Mouse (Mus musculus): ENCODE data around the gene Cd320. TPM values are rescaled to one million over a fixed set of nuclear protein-coding genes. Genes with fewer than 3 reads are reported as not detected.
"Not testable (repeated sequence)": the region's sequence is repeated elsewhere in the genome, so short reads cannot be mapped to it uniquely, and the experiment has no call there.

The Cd320 gene
- polyA plus RNA-seq, 1 experiment, result 0.26 TPM

DNA sequence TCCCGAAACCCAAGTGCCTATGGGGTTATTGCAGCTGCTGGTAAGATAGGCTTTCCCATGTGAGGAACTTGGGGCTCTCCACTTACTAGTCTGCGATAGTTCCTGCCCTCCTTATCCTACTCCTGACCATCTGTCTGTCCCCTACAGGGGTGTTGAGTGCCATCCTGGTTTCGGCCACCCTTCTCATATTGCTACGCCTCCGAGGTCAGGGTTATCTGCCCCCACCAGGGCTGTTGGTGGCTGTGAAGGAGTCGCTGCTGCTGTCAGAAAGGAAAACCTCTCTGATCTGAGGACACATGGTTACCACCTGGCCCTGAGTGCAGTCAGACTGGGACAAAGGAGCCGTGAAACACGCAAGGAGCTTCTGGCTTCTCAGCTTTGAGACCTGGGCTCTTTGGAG lies 5.2 kb downstream of the Cd320 start:
- no peak overlapping the region for H3K4me3 ChIP-seq (replicated peaks)
- TF ChIP-seq GATA1 (IDR thresholded peaks at IDR 0.05; ENCODE audit: low read length) (no peak), TAL1 (IDR thresholded peaks at IDR 0.05; ENCODE audit: low read length) (no peak)
- no peaks in the 10 kb centered on the region for H3K9me3 ChIP-seq (ENCODE audit: control insufficient read depth, low read length)
- H3K36me3 ChIP-seq (ENCODE audit: control insufficient read depth), result peaks cover 9% of the 10 kb centered on the region
- peaks cover 17% of the 10 kb centered on the region for H3K4me1 ChIP-seq (ENCODE audit: control insufficient read depth)
- no peaks in the 10 kb centered on the region for H3K27me3 ChIP-seq (ENCODE audit: control insufficient read depth)

DNA sequence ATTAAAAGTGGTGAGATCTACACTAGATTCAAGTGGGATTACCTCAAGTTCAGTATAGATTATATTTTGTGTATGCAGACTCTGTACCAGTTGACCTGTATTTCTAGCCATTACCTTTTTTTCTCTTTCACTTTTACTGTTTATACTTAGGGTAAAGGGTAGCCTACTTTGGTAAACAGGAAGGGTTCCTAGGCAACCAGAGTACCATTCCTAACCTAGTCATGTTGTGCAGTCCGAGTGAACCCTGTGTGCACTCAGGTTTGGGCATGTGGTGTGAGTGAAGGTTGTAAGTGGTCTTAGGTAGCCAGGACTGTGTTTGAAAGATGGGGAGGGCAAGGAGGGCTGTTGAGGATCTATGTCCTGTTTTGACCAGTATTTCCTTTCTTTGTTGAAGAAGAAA lies 8.4 kb downstream of the Cd320 start:
- peaks cover 9% of the 10 kb centered on the region for H3K36me3 ChIP-seq (ENCODE audit: control insufficient read depth)
- peaks cover 2% of the 10 kb centered on the region; the same call in 1 of the 2 replicates for H3K4me1 ChIP-seq (ENCODE audit: control insufficient read depth)
- no peaks in the 10 kb centered on the region for H3K27me3 ChIP-seq (ENCODE audit: control insufficient read depth)
- TF ChIP-seq TAL1 (IDR thresholded peaks at IDR 0.05; ENCODE audit: low read length) (no peak), GATA1 (IDR thresholded peaks at IDR 0.05; ENCODE audit: low read length) (no peak)
- no peak overlapping the region for H3K4me3 ChIP-seq (replicated peaks)
- no peaks in the 10 kb centered on the region for H3K9me3 ChIP-seq (ENCODE audit: control insufficient read depth, low read length)

DNA sequence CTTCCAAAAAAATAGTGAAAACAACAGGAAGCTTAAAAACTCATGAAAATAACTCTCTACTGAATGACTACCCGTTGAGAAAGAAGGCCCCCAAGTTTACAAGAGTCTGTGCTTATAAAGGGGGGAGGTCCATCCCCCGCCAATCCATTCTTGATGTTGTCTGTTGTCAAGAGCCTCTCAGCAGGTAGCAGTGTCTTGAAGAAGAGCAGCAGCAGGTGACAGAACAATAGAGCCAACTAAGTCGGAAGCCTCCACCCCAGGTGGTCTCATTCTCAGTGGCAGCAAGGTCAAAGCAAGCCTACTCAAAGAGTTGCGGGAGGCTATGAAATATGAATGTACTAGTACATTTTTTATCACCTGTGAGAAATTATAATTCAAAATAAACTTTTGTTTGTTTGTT lies 14.9 kb downstream of the Cd320 start:
- Histone ChIP-seq H3K9me3 (ENCODE audit: control insufficient read depth, low read length) (0 out of 2 replicates have a peak, but pooled peaks cover 2% of the 10 kb centered on the region), H3K4me3 (replicated peaks) (no peak overlapping the region), H3K4me1 (ENCODE audit: control insufficient read depth) (no peaks in the 10 kb centered on the region), H3K36me3 (ENCODE audit: control insufficient read depth) (peaks cover 3% of the 10 kb centered on the region), H3K27me3 (ENCODE audit: control insufficient read depth) (no peaks in the 10 kb centered on the region)
- TF ChIP-seq TAL1 (IDR thresholded peaks at IDR 0.05; ENCODE audit: low read length), result no peak
- no peak for TF ChIP-seq GATA1 (IDR thresholded peaks at IDR 0.05; ENCODE audit: low read length)

DNA sequence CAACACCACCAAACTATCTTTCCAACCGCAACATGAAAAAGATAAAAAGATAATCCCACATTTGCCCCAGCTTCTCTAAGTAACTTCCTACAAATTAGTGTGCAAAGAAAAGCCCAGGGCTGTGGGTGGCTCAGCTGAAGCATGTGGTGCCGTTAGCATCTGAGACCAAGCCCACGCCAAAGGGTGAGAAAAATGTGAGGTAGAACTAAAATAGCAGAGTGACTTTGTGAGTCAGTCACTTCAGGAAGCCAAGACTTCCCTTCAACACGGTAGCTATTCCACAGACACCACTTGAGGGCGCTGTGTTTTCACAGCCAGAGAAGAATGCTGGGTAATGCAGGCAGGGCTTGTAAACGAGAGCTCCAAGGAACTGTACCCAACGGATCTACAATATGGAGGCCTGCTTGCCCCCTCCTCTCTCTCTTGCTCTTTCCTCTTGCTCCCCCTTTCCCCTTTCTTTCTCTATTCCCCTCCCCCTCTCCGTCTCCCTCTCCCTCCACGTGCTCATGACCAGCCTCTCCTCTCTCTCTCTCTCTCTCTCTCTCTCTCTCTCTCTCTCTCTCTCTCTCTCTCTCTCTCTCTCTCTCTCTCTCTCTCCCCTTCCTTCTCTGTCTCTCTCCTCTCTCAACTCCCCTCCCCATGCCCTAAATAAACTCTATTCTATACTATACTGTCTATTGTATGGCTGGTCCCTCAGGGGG lies 22.6 kb downstream of the Cd320 start:
- H3K27me3 ChIP-seq (ENCODE audit: control insufficient read depth), result no peaks in the 10 kb centered on the region
- peaks cover 15% of the 10 kb centered on the region for H3K36me3 ChIP-seq (ENCODE audit: control insufficient read depth)
- H3K4me1 ChIP-seq (ENCODE audit: control insufficient read depth), result peaks cover 7% of the 10 kb centered on the region
- H3K4me3 ChIP-seq (replicated peaks), result no peak overlapping the region
- H3K9me3 ChIP-seq (ENCODE audit: control insufficient read depth, low read length), result no peaks in the 10 kb centered on the region
- no peak for TF ChIP-seq TAL1 (IDR thresholded peaks at IDR 0.05; ENCODE audit: low read length)

DNA sequence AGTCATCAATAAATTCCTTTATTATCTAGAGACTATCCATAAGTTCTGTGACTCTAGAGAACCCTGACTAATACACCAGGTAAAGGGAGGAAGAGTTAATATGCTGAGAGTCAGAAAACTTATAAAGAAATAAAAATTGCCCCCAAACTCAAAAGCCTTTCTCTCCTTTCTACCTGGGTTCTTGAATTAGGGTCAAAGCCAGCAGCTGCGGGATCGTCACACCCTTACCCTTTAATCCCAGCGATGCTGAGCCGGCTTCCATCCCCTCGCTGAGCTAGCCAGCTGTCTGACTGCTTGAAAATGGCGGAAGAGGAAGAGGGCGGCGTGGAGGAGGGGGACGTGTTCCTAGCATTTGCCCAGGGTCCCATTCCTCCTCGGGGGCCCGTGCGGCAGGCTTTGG lies 30.6 kb downstream of the Cd320 start, which contains the start of gene Gm7029:
Gm7029 (plus strand) TSS at position 301 of the 400 bp plus-strand sequence.
- H3K36me3 ChIP-seq (ENCODE audit: control insufficient read depth), result peaks cover 38% of the 10 kb centered on the region
- H3K27me3 ChIP-seq (ENCODE audit: control insufficient read depth); H3K4me3 ChIP-seq (replicated peaks); H3K9me3 ChIP-seq (ENCODE audit: control insufficient read depth, low read length); H3K4me1 ChIP-seq (ENCODE audit: control insufficient read depth): not testable (repeated sequence)

DNA sequence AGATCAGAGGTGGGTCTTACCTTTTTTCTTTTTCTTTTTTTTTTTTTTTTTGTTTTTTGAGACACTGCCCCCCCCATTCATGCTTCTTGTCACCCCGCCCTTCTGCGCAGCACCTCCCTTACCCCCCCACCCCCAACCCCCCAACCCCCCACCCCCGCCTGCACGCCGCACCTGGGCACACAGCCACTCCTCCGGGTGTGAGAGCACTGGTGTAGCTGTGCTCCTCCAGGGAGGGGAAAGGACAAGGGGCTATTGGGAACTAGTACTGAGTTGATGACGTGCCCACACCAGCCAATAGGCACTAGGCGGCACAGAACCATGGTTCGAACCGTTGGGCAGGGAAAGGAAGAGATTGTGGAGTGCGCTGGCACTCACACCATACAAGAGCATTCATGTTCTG lies 31.5 kb downstream of the Cd320 start:
- H3K4me1 ChIP-seq (ENCODE audit: control insufficient read depth), result peaks cover 3% of the 10 kb centered on the region
- peaks cover 46% of the 10 kb centered on the region for H3K36me3 ChIP-seq (ENCODE audit: control insufficient read depth)
- no peak for TF ChIP-seq GATA1 (IDR thresholded peaks at IDR 0.05; ENCODE audit: low read length)
- TF ChIP-seq TAL1 (IDR thresholded peaks at IDR 0.05; ENCODE audit: low read length), result no peak

DNA sequence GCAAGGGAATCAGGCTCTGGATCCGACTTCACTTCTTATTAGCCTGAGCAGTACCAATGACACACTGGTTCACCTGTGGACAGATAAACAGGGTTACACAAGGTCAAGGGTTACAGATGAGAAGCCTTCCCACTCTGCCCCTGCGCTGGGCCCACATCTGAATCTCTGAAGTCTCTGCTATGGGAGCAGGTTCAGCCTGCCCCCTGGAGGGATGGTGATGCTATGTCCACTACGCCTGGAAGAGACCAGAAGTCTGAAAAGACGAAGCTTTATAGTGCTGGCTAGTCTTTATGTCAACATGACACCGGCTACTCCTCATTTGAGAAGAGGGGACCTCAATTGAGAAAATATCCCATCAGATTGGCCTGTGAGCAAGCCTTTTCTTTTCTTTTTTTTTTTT lies 32.9 kb downstream of the Cd320 start:
- not testable (repeated sequence) for H3K4me1 ChIP-seq (ENCODE audit: control insufficient read depth); H3K4me3 ChIP-seq (replicated peaks); H3K9me3 ChIP-seq (ENCODE audit: control insufficient read depth, low read length); H3K27me3 ChIP-seq (ENCODE audit: control insufficient read depth)
- H3K36me3 ChIP-seq (ENCODE audit: control insufficient read depth), result peaks cover 58% of the 10 kb centered on the region

More for the DNA sequence above, 31.5 kb downstream of the Cd320 start:
- Histone ChIP-seq H3K9me3 (ENCODE audit: control insufficient read depth, low read length) (no peaks in the 10 kb centered on the region), H3K27me3 (ENCODE audit: control insufficient read depth) (no peaks in the 10 kb centered on the region), H3K4me3 (replicated peaks) (no peak overlapping the region)

DNA sequence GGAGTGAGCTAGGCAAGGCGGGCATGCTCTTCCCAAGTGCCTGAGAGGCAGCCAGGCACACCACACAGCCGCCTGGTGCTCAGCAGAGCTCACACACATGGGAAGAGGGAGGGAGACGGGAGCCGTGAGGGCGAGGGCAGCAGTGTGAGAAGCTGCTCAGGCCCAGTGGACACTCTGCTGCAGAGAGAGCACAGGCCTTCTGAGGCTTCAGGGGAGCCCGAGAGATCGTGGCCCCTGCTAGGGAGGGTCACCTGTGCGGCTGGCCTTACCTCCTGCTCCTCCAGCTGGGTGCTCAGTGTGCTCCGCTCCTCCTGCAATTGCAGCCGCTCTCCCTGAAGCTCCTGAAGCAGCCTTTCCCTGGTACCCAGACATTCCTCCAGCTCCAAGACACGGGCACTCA lies 41.4 kb downstream of the Cd320 start:
- H3K4me3 ChIP-seq (replicated peaks); H3K9me3 ChIP-seq (ENCODE audit: control insufficient read depth, low read length); H3K27me3 ChIP-seq (ENCODE audit: control insufficient read depth): not testable (repeated sequence)
- peaks cover 19% of the 10 kb centered on the region for H3K4me1 ChIP-seq (ENCODE audit: control insufficient read depth)
- H3K36me3 ChIP-seq (ENCODE audit: control insufficient read depth), result peaks cover 87% of the 10 kb centered on the region

DNA sequence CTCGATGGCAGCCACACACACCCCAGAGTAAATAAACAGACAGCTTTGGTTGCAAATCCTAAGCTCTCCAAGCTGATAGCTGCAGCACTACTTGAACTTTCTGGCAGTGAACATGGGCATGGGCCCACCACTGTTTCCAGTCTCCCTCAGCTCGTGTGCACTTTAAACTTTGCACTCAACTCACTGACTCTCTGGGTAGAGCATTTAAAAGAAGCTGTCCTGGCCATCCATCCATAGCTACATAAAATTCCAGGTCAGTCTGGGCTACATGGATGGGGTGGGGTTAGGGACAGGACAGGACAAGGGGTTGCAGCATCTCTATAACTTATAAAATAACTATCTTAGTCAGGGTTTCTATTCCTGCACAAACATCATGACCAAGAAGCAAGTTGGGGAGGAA lies 44.9 kb downstream of the Cd320 start:
- H3K27me3 ChIP-seq (ENCODE audit: control insufficient read depth); H3K9me3 ChIP-seq (ENCODE audit: control insufficient read depth, low read length): not testable (repeated sequence)
- H3K36me3 ChIP-seq (ENCODE audit: control insufficient read depth), result peaks cover 58% of the 10 kb centered on the region
- peaks cover 23% of the 10 kb centered on the region for H3K4me1 ChIP-seq (ENCODE audit: control insufficient read depth)
- peak overlapping the region; percentile 70 for H3K4me3 ChIP-seq (replicated peaks)

DNA sequence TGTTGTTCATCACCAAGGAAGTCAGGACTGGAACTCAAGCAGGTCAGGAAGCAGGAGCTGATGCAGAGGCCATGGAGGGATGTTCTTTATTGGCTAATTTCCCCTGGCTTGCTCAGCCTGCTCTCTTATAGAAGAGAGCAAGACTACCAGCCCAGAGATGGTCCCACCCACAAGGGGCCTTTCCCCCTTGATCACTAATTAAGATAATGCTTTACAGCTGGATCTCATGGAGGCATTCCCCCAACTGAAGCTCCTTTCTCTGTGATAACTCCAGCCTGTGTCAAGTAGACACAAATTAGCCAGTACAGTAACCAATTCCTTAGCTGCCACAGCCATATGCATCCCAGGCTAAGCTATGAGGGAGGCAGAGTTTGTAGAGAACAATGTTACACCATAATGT lies 45.3 kb downstream of the Cd320 start:
- peaks cover 54% of the 10 kb centered on the region for H3K36me3 ChIP-seq (ENCODE audit: control insufficient read depth)
- not testable (repeated sequence) for H3K27me3 ChIP-seq (ENCODE audit: control insufficient read depth); H3K9me3 ChIP-seq (ENCODE audit: control insufficient read depth, low read length)
- peak overlapping the region; percentile 70 for H3K4me3 ChIP-seq (replicated peaks)
- H3K4me1 ChIP-seq (ENCODE audit: control insufficient read depth), result peaks cover 26% of the 10 kb centered on the region

DNA sequence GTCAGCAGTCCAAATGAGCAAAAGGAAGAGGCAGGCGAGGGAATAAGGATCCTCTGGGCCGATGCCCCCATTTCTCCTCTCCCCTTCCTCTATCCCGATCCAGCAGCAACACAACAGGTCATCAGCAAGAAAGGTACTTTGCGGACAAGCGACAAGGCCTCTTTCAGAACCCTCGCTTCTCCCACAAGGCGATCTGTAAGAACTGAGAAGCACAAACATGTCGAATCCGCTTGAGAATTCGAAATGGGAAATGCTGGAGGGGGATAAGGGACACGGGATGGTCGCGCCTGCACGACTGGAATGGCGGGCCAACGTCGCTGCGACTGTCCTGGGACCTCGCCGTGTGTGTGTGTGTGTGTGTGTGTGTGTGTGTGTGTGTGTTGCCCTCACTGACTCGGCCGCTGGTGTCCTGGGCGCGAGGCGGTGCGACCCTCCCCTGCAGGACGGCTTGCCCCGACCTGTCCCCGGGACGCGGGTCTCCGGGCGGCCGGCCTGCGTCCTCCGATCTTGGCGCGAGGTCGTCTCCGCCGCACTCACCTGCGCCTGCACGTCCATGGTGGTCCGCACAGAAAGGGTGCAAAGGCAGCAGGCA lies 47.1 kb downstream of the Cd320 start:
- not testable (repeated sequence) for H3K9me3 ChIP-seq (ENCODE audit: control insufficient read depth, low read length)
- H3K4me1 ChIP-seq (ENCODE audit: control insufficient read depth), result peaks cover 26% of the 10 kb centered on the region
- peaks cover 41% of the 10 kb centered on the region for H3K36me3 ChIP-seq (ENCODE audit: control insufficient read depth)

More for the DNA sequence above, 47.1 kb downstream of the Cd320 start:
- peak overlapping the region; percentile 75 for H3K4me3 ChIP-seq (replicated peaks)
- H3K27me3 ChIP-seq (ENCODE audit: control insufficient read depth), result not testable (repeated sequence)

Data from erythroblast, embryonic 14.5 days (primary cell).